Mouse (Mus musculus) heart, embryonic 15.5 days (tissue): ENCODE results near the gene Serpina7. TPM values are rescaled to one million over a fixed set of nuclear protein-coding genes. Genes with fewer than 3 reads are reported as not detected.

ENCODE experiments used
- polyA plus RNA-seq: library from polyadenylated mRNA; unstranded; fragments of >200 nt; fragmentation: Nextera tagmentation; extraction: Ambion mirVana; gene quantifications from 2 replicates; pipeline ENCODE4 v1.2.1, GENCODE M21; 2015

The Serpina7 gene
- polyA plus RNA-seq, 1 experiment from 2014 or later, result not detected

Other genes with a start within 250 kb of the Serpina7 start
- 30.3 and 31.8 TPM in 2 replicates for gene Nrk, start 170.8 kb downstream of the Serpina7 start, polyA plus RNA-seq
- not detected in 2 replicates for gene 4930513O06Rik, start 1.0 kb upstream of the Serpina7 start, polyA plus RNA-seq
- gene 4933428M09Rik, start 94.0 kb upstream of the Serpina7 start, polyA plus RNA-seq, result not detected in 2 replicates
- 29.4 and 32.7 TPM in 2 replicates for gene Mum1l1, start 124.8 kb upstream of the Serpina7 start, polyA plus RNA-seq
- 0.14 and 0.19 TPM in 2 replicates for gene Trap1a, start 248.4 kb upstream of the Serpina7 start, polyA plus RNA-seq